Comparison of ENCODE assay signal across 7 mouse cellular contexts in genomic region chr10:26077671-26078481, GRCm38 (mm10). TPM values are rescaled to one million over a fixed set of nuclear protein-coding genes. Genes with fewer than 3 reads are reported as not detected.
DNase-seq lines count a peak whose midpoint lies in the region; ATAC-seq and TF ChIP-seq lines count a peak whose summit lies in the region.

Gene Gm9767, plus strand, starts transcription at chr10:26078255.

- H3K27ac ChIP-seq in heart, embryonic 16.5 days (ENCODE audit: low read length): no peak within 1 kb of the TSS
- no peak within 1 kb of the TSS for H3K27ac ChIP-seq in limb, embryonic 14.5 days (replicated peaks; ENCODE audit: low read depth, low read length)
- H3K27ac ChIP-seq in neural tube, embryonic 15.5 days (replicated peaks): peak within 1 kb of the TSS; percentile 77

- no peaks in the 10 kb centered on the region; the same call in 1 of the 2 replicates for H3K4me1 ChIP-seq in heart, embryonic 16.5 days (ENCODE audit: control insufficient read depth, insufficient read depth, low read length)
- no peaks in the 10 kb centered on the region for H3K4me1 ChIP-seq in limb, embryonic 14.5 days (ENCODE audit: control insufficient read depth, insufficient read depth, low read length)
- 0 out of 2 replicates have a peak, but pooled peaks cover 2% of the 10 kb centered on the region for H3K4me1 ChIP-seq in neural tube, embryonic 15.5 days

- TF ChIP-seq POLR2A in limb, embryonic 14.5 days (IDR thresholded peaks at IDR 0.05; ENCODE audit: borderline replicate concordance, extremely low read depth, insufficient read depth, insufficient read length): no peak

- peak; percentile 8 for DNase-seq in ovary, postnatal 36 days (ENCODE audit: low spot score)
- no peak for DNase-seq in ovary, postnatal 10 days (ENCODE audit: low spot score)
- DNase-seq in embryo, embryonic 11.5 days (ENCODE audit: low read depth, low spot score): peak; percentile 5
- no peak for DNase-seq in limb, embryonic 14.5 days (ENCODE audit: low spot score)
- no peak for DNase-seq in yolk sac, embryonic 10.5 days (ENCODE audit: low spot score)

- H3K9me3 ChIP-seq in heart, embryonic 16.5 days (replicated peaks; ENCODE audit: control insufficient read depth, low read length): no peaks in the 10 kb centered on the region
- no peaks in the 10 kb centered on the region for H3K9me3 ChIP-seq in limb, embryonic 14.5 days (ENCODE audit: control insufficient read depth, low read length)
- no peaks in the 10 kb centered on the region for H3K9me3 ChIP-seq in neural tube, embryonic 15.5 days (replicated peaks)

- H3K4me2 ChIP-seq in heart, embryonic 16.5 days (ENCODE audit: low read depth, low read length): peak within 1 kb of the TSS; percentile 94
- H3K4me2 ChIP-seq in limb, embryonic 14.5 days (replicated peaks; ENCODE audit: low read depth, low read length, severe bottlenecking): peak within 1 kb of the TSS; percentile 97
- peak within 1 kb of the TSS; percentile 81 for H3K4me2 ChIP-seq in neural tube, embryonic 15.5 days

- peak within 1 kb of the TSS; percentile 57 for H3K9ac ChIP-seq in heart, embryonic 16.5 days (ENCODE audit: low read length)
- H3K9ac ChIP-seq in limb, embryonic 14.5 days (ENCODE audit: low read depth, low read length, severe bottlenecking): peak within 1 kb of the TSS; percentile 66
- H3K9ac ChIP-seq in neural tube, embryonic 15.5 days (replicated peaks): peak within 1 kb of the TSS; percentile 84

- 3% methylated on average over 52 of the region's 52 CpGs for WGBS in heart, embryonic 16.5 days
- 2% methylated on average over 43 of the region's 52 CpGs for WGBS in limb, embryonic 14.5 days
- WGBS in neural tube, embryonic 15.5 days: 1% methylated on average over 47 of the region's 52 CpGs

- no peaks in the 10 kb centered on the region for H3K36me3 ChIP-seq in heart, embryonic 16.5 days (ENCODE audit: control insufficient read depth, insufficient read depth)
- no peaks in the 10 kb centered on the region for H3K36me3 ChIP-seq in limb, embryonic 14.5 days (ENCODE audit: control insufficient read depth, insufficient read depth, low read length)
- no peaks in the 10 kb centered on the region for H3K36me3 ChIP-seq in neural tube, embryonic 15.5 days

- peak within 1 kb of the TSS; percentile 61 for H3K4me3 ChIP-seq in heart, embryonic 16.5 days (ENCODE audit: low read length)
- H3K4me3 ChIP-seq in limb, embryonic 14.5 days (replicated peaks; ENCODE audit: low read length): peak within 1 kb of the TSS; percentile 53
- H3K4me3 ChIP-seq in neural tube, embryonic 15.5 days (replicated peaks): peak within 1 kb of the TSS; percentile 83

- ATAC-seq in heart, embryonic 16.5 days (replicated peaks; ENCODE audit: extremely low read depth, insufficient read depth, low FRiP score): no peak
- ATAC-seq in limb, embryonic 14.5 days (ENCODE audit: low FRiP score, low read depth): peak; percentile 35
- peak; percentile 79 for ATAC-seq in neural tube, embryonic 15.5 days (ENCODE audit: low FRiP score)

- peaks cover 17% of the 10 kb centered on the region for H3K27me3 ChIP-seq in heart, embryonic 16.5 days (ENCODE audit: control insufficient read depth, insufficient read depth, low read length)
- H3K27me3 ChIP-seq in limb, embryonic 14.5 days (ENCODE audit: control insufficient read depth, insufficient read depth, low read length): no peaks in the 10 kb centered on the region
- no peaks in the 10 kb centered on the region for H3K27me3 ChIP-seq in neural tube, embryonic 15.5 days (replicated peaks)

RNA-seq across cellular contexts. Expression of gene Gm9767, which starts in this region (rescaled TPM):
- not detected in 2 replicates for polyA plus RNA-seq in heart, embryonic 16.5 days (2015; fragmentation: Nextera tagmentation; extraction: Ambion mirVana)
- polyA plus RNA-seq in limb, embryonic 14.5 days (2012; rRNA removed): 0.47 and 0.63 TPM in 2 replicates
- 0.59 and 1.3 TPM in 2 replicates for polyA plus RNA-seq in limb, embryonic 14.5 days (2014; fragmentation: Nextera tagmentation; extraction: Ambion mirVana)
- 1.4 and 3.0 TPM in 2 replicates for polyA plus RNA-seq in neural tube, embryonic 15.5 days (2015; fragmentation: Nextera tagmentation; extraction: Ambion mirVana)

Comparison
In these comparisons a context has a peak if more than half of its experiments do, and no peak if none do; other contexts are left out.
1. DNase-seq: peak in ovary, postnatal 36 days (single experiment) and embryo, embryonic 11.5 days (single experiment); none in ovary, postnatal 10 days (single experiment), limb, embryonic 14.5 days (single experiment) and yolk sac, embryonic 10.5 days (single experiment).
2. Peak in every context shown above with its lines, with median percentiles within 50 percentile points of each other: H3K4me2 ChIP-seq, H3K4me3 ChIP-seq and H3K9ac ChIP-seq.